Mouse (Mus musculus): Measurements from ENCODE around the gene Schip1.

Schip1 gene

DNA sequence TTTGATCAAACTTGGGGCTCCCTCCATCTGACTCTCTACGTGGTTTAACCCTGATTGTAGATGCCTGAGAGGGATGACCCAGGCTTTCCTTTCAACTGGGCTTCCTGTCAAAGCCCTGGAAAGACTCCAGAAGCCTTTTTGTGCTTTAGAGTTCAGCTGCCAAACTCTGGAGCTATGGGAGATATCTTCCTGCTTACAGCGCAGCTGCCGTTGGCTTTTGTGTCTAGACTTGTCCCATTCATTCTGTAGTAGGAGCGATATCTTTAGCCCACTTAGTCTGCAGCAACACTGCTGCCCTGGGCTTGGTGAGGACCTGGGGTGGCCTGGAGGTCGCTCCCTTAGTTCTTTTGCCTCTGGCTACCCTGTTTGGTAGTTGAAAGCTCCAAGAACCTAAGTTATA, 56.7 kb downstream of the Schip1 start:
- no peak for ATAC-seq (ENCODE audit: insufficient number of reproducible peaks, low FRiP score, low TSS enrichment)

DNA sequence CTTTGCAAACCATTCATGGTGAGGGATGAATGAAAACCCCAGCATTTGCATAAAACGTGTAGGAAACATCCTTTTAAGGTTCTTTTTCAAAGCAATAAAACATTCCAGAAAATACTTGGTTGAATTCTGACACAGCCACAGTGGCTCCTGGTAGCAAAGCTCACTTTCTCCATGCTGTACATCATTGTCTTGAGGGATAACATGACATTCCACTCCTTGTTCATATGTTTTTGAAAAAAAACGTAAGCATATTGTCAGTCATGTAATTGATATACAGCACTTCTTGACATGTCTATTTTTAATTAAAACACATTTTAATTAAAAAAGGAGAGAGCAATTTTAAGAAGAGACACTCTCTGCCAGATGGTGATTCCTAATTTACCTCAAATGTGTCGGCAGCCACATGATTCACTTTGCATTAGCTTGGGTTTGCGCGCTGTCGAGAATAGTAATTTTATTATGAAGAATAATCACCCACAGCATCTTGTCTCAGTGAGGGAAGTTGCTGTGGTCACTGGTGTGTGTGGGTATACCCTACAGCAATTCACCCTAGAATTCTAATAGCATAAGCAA, 61.8 kb downstream of the Schip1 start:
- ATAC-seq (ENCODE audit: insufficient number of reproducible peaks, low FRiP score, low TSS enrichment) = no peak

DNA sequence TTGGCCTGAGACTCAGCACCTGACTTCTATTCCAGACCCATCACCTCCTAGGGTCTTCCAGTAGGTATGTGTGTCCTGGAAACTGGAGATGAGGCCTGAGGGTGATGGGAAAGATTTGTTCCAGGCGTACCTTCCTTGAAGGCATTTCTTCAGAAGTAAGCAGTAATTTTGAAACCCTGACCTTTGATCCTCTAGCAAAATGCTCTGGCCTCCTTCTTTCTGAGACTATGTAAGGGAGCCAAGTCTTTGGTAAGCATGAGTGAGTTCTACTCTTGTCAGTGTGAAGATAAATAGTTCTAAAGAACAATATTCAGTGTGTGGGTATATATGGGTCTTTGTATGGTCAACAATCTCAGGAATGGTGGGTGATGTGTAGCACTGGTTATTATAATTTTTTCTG, 65.8 kb downstream of the Schip1 start:
- no peak for ATAC-seq (ENCODE audit: insufficient number of reproducible peaks, low FRiP score, low TSS enrichment)

- no peak for ATAC-seq (ENCODE audit: insufficient number of reproducible peaks, low FRiP score, low TSS enrichment)
Observed at GRCm38 (mm10) chr3:68138833-68139627, 74.4 kb downstream of the Schip1 start.

DNA sequence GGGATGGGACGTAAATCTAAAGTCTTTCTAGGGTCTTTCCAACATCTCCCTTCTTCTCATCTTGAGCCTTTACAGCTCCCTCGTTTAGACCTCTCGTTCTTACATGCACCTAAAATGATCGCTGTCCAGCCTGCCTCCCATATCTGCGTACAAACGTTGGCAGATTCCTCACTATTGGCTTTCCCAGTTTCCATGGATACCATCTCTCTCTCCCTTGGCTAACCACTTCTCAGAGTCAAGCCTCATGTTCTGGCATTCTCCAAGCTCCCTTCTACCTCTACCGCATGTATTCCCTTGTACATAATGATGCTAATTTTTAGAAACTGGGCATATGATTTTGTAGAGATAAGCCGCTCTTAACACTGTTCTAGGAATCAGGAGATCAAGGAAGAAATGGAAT, 86.1 kb downstream of the Schip1 start:
- ATAC-seq (ENCODE audit: insufficient number of reproducible peaks, low FRiP score, low TSS enrichment) = no peak

- ATAC-seq (ENCODE audit: insufficient number of reproducible peaks, low FRiP score, low TSS enrichment) = no peak
Observed at GRCm38 (mm10) chr3:68160175-68160574, 95.6 kb downstream of the Schip1 start.

DNA sequence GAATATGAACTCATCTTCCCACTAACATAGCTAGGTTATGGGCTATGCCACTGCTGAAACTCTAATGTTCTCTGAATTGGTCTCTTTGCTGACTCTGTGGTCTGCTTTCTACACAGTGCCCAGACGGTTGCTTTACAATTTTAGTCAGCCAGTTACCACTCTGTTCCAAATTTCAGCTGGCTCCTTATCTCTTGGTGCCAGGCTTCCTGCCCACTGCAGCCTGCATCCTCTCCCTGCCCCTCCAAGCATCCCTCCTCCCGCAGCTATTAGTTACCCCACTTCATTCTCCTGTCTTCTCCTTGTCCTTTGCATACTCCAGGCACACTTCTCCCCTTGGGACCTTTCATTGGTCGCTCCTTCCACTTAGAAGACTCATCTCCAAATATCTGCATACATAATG, 96.2 kb downstream of the Schip1 start:
- no peak for ATAC-seq (ENCODE audit: insufficient number of reproducible peaks, low FRiP score, low TSS enrichment)

GRCm38 (mm10) chr3:68178248-68178647, 113.6 kb downstream of the Schip1 start:
- ATAC-seq (ENCODE audit: insufficient number of reproducible peaks, low FRiP score, low TSS enrichment) = no peak

DNA sequence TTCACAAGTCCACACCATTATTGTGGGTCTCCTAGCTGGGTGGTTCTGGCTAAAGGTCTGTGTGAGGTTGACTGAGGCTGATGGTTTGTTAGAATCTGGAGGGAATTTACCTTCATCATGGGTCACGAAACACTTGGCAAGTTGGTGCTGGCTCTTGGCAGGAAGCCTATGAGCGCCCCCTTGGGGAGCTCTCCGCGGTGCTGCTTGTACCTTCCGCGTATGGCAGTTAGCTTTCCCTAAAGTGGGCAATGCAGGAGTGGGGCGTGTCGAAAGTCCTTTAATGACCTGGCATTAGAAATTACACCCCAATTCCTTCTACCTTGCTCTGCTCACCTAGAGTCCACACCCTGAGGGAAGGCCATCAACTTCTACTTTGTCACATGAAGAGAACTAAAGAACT, 122.9 kb downstream of the Schip1 start:
- no peak for ATAC-seq (ENCODE audit: insufficient number of reproducible peaks, low FRiP score, low TSS enrichment)

DNA sequence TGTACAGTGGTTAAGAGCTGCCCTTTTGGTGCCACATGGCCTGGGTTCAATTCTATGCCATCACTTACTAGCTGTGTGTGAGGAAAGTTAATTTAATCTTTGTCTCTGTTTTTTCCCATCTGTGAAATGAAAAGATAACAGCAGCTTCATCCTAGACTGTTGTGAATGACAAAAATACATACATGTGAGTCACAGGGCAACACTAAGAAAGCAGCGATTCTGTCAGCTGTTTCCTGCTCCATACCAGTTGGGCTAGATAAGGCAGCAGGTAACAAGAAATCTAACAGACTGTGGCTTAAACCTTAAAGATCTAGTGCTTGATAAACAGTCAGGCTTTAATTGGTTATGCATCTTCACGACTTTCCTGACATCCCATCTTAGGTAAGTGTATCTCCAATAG, 124.5 kb downstream of the Schip1 start:
- ATAC-seq (ENCODE audit: insufficient number of reproducible peaks, low FRiP score, low TSS enrichment) = no peak

DNA sequence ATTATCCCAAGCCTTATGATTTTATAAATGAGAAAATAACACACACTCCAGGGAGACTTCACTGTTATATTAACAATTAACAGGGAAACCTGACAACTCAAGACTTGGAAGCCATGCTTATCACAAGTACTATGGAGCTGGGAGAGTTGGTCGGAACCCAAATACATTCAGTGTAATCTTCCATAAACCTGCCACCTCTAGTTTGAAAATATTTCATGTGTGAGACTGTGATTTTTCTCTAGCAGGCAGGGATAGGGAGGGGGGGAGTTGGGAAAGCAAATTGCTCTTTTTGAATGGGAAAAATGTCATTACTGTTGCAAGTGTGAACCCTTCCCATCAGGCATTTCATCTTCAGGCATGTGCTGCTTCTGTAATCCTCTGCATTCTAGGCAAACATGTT, 132.3 kb downstream of the Schip1 start:
- no peak for ATAC-seq (ENCODE audit: insufficient number of reproducible peaks, low FRiP score, low TSS enrichment)

GRCm38 (mm10) chr3:68201214-68201613, 136.6 kb downstream of the Schip1 start:
- no peak for ATAC-seq (ENCODE audit: insufficient number of reproducible peaks, low FRiP score, low TSS enrichment)

- no peak for ATAC-seq (ENCODE audit: insufficient number of reproducible peaks, low FRiP score, low TSS enrichment)
Observed at GRCm38 (mm10) chr3:68202162-68202902, 137.7 kb downstream of the Schip1 start.

- ATAC-seq (ENCODE audit: insufficient number of reproducible peaks, low FRiP score, low TSS enrichment) = no peak
Observed at GRCm38 (mm10) chr3:68203934-68204467, 139.4 kb downstream of the Schip1 start.

- ATAC-seq (ENCODE audit: insufficient number of reproducible peaks, low FRiP score, low TSS enrichment) = no peak
Observed at GRCm38 (mm10) chr3:68210422-68210821, 145.8 kb downstream of the Schip1 start.

DNA sequence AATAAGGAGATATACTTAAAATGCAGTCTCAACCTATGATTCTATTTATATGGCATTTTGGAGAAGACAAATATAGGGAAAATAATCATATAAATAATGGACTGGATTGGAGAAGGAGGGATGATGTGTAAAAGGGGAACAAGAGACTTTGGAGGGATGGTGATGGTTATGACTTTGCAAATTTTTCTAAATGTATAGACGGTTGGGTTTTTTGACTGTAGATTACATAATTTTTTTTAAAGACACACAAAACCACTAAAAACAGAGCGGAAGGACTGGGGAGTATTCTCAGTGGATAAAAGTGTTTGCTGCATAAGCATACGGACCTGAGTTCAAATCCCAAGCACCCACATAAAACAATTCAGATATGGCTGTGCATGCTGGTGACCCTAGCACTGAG, 156.8 kb downstream of the Schip1 start:
- no peak for ATAC-seq (ENCODE audit: insufficient number of reproducible peaks, low FRiP score, low TSS enrichment)

GRCm38 (mm10) chr3:68239887-68240286, 175.3 kb downstream of the Schip1 start:
- no peak for ATAC-seq (ENCODE audit: insufficient number of reproducible peaks, low FRiP score, low TSS enrichment)

GRCm38 (mm10) chr3:68243239-68243638, 178.6 kb downstream of the Schip1 start:
- ATAC-seq (ENCODE audit: insufficient number of reproducible peaks, low FRiP score, low TSS enrichment) = no peak

GRCm38 (mm10) chr3:68246154-68246553, 181.6 kb downstream of the Schip1 start:
- no peak for ATAC-seq (ENCODE audit: insufficient number of reproducible peaks, low FRiP score, low TSS enrichment)

DNA sequence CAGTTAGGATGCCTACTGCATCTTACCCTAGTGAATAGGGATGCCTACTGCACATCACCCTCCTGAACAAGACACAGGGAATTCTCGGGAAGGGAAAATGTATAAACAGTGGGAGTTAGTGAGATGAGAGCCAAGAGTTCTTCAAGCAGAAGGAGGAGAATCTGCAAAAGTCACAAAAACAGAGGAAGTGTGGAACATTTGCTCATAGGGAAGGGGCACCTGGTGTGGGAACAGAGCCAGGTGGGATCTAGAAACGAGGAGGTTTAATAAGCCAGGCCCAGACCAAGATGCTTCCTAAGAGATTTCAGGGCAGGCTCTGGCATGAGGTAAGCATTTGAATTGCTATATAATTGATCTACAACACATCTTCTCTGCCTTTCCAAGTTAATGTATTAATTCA, 186.0 kb downstream of the Schip1 start:
- no peak for ATAC-seq (ENCODE audit: insufficient number of reproducible peaks, low FRiP score, low TSS enrichment)

GRCm38 (mm10) chr3:68252335-68252734, 187.7 kb downstream of the Schip1 start:
- no peak for ATAC-seq (ENCODE audit: insufficient number of reproducible peaks, low FRiP score, low TSS enrichment)
